Comparison of ENCODE assay signal across 22 mouse cellular contexts in the genomic region with DNA sequence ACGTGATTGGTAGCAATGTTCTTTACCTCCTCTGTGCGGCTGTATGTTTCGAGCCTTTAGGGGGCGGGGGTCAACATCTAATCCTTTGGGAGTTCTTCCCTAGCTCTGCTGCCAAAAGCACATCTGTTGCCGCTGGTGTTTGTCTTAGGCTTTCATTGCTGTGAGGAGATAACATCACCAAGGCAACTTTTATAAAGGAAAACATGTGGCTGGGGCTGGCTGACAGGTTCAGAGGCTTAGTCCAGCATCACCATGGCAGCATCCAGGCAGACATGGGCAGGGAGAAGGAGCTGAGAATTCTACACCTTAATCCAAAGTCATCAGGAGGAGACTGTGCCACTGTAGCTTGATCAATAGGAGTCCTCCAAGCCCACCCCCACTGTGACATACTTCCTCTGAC.
DNase-seq lines count a peak whose midpoint lies in the region; ATAC-seq and TF ChIP-seq lines count a peak whose summit lies in the region.
"Had no signal": no experiment of that assay in that cellular context is flagged by ENCODE, and none has a peak within 500 bp of the region (broad histone marks: within the 10 kb centered on the region; RNA-seq: fewer than 3 reads in every experiment).

No protein-coding gene starts in this region.

- DNase-seq in embryo, embryonic 10 days (ENCODE audit: low spot score): peak; percentile 34
- DNase-seq in embryo, embryonic 11 days: no peak
- no peak for DNase-seq in heart, postnatal 0 days (ENCODE audit: low spot score)
- no peak for DNase-seq in heart, adult 8-10 months (ENCODE audit: low spot score)
- no peak for DNase-seq in midbrain, embryonic 11.5 days (ENCODE audit: low spot score, missing footprints)
- no peak for DNase-seq in midbrain, embryonic 14.5 days
- no peak for DNase-seq in cerebellum, postnatal 10 days
- DNase-seq: adrenal gland, adult 8-10 months; adrenal gland, postnatal 36 days; B cell, adult 2 months; cerebellum, adult 2 months; cerebellum, postnatal 14 days; forebrain, postnatal 0 days; gastrocnemius, postnatal 14 days; heart, postnatal 14 days; kidney, adult 2 months had no signal

- TF ChIP-seq CTCF in heart, postnatal 0 days (IDR thresholded peaks at IDR 0.05; ENCODE audit: low read depth): no peak

- no peaks in the 10 kb centered on the region for H3K4me1 ChIP-seq in heart, postnatal 0 days (ENCODE audit: control insufficient read depth, insufficient read depth)
- H3K4me1 ChIP-seq in midbrain, embryonic 11.5 days (ENCODE audit: control insufficient read depth, insufficient read depth, low read length): peaks cover 2% of the 10 kb centered on the region; the same call in 1 of the 2 replicates
- H3K4me1 ChIP-seq in midbrain, embryonic 14.5 days (ENCODE audit: control insufficient read depth, insufficient read depth, low read length): 0 out of 2 replicates have a peak, but pooled peaks cover 6% of the 10 kb centered on the region
- H3K4me1 ChIP-seq: forebrain, embryonic 13.5 days; hindbrain, embryonic 15.5 days had no signal

- no peaks in the 10 kb centered on the region for H3K36me3 ChIP-seq in heart, postnatal 0 days (replicated peaks; ENCODE audit: control insufficient read depth, insufficient read depth, low read length)
- H3K36me3 ChIP-seq in midbrain, embryonic 11.5 days (ENCODE audit: control insufficient read depth, insufficient read depth, low read length): no peaks in the 10 kb centered on the region
- no peaks in the 10 kb centered on the region for H3K36me3 ChIP-seq in midbrain, embryonic 14.5 days (ENCODE audit: control insufficient read depth, insufficient read depth, low read length)
- H3K36me3 ChIP-seq: G1E; heart, embryonic 13.5 days; hindbrain, embryonic 15.5 days had no signal

- no peak overlapping the region for H3K4me3 ChIP-seq in heart, postnatal 0 days (ENCODE audit: low read depth, low read length)
- H3K4me3 ChIP-seq in midbrain, embryonic 11.5 days (ENCODE audit: low read depth, low read length): no peak overlapping the region
- no peak overlapping the region for H3K4me3 ChIP-seq in midbrain, embryonic 14.5 days (replicated peaks; ENCODE audit: low read depth, low read length)
- H3K4me3 ChIP-seq: forebrain, embryonic 13.5 days; heart, embryonic 13.5 days; hindbrain, embryonic 15.5 days had no signal

- no peak overlapping the region for H3K9ac ChIP-seq in heart, postnatal 0 days (replicated peaks; ENCODE audit: low read depth, low read length)
- H3K9ac ChIP-seq in midbrain, embryonic 11.5 days (ENCODE audit: low read length): no peak overlapping the region
- H3K9ac ChIP-seq in midbrain, embryonic 14.5 days (replicated peaks; ENCODE audit: low read length): no peak overlapping the region
- H3K9ac ChIP-seq: forebrain, embryonic 13.5 days; forebrain, postnatal 0 days; heart, embryonic 13.5 days; hindbrain, embryonic 15.5 days had no signal

- no peak for TF ChIP-seq EP300 in heart, postnatal 0 days (IDR thresholded peaks at IDR 0.05; ENCODE audit: low read depth)

- no peak overlapping the region for H3K4me2 ChIP-seq in heart, postnatal 0 days (ENCODE audit: low read depth, low read length)
- H3K4me2 ChIP-seq in midbrain, embryonic 11.5 days: no peak overlapping the region
- H3K4me2 ChIP-seq in midbrain, embryonic 14.5 days (ENCODE audit: low read length): no peak overlapping the region
- H3K4me2 ChIP-seq: forebrain, embryonic 13.5 days; heart, embryonic 13.5 days; hindbrain, embryonic 15.5 days had no signal

- WGBS in heart, postnatal 0 days: 25% methylated on average over 5 of the region's 5 CpGs
- 22% methylated on average over 5 of the region's 5 CpGs for WGBS in midbrain, embryonic 11.5 days
- 21% methylated on average over 5 of the region's 5 CpGs for WGBS in midbrain, embryonic 14.5 days

- no peak overlapping the region for H3K27ac ChIP-seq in heart, postnatal 0 days (ENCODE audit: low read depth)
- H3K27ac ChIP-seq in midbrain, embryonic 11.5 days (ENCODE audit: low read depth, low read length): no peak overlapping the region
- no peak overlapping the region for H3K27ac ChIP-seq in midbrain, embryonic 14.5 days (replicated peaks; ENCODE audit: low read depth, low read length)
- H3K27ac ChIP-seq: forebrain, embryonic 13.5 days; heart, embryonic 13.5 days; hindbrain, embryonic 15.5 days had no signal

- no peaks in the 10 kb centered on the region for H3K27me3 ChIP-seq in heart, postnatal 0 days (ENCODE audit: control insufficient read depth, insufficient read depth, low read length)
- H3K27me3 ChIP-seq in midbrain, embryonic 11.5 days (ENCODE audit: control insufficient read depth, insufficient read depth, low read length): no peaks in the 10 kb centered on the region
- H3K27me3 ChIP-seq in midbrain, embryonic 14.5 days (ENCODE audit: control insufficient read depth, insufficient read depth, low read length): no peaks in the 10 kb centered on the region
- H3K27me3 ChIP-seq: forebrain, embryonic 13.5 days; heart, embryonic 13.5 days; hindbrain, embryonic 15.5 days had no signal

- ATAC-seq in heart, postnatal 0 days (ENCODE audit: insufficient read depth, low read depth): 0 out of 2 replicates have a peak, but pooled peaks have one; percentile 8
- ATAC-seq in midbrain, embryonic 11.5 days (ENCODE audit: low FRiP score): peak; percentile 27; the same call in 1 of the 2 replicates
- ATAC-seq in midbrain, embryonic 14.5 days (ENCODE audit: low FRiP score, low TSS enrichment): no peak
- ATAC-seq: CD4-positive, CD25-positive, alpha-beta regulatory T cell, adult 4 months; forebrain, embryonic 13.5 days; forebrain, postnatal 0 days; intestine, embryonic 16.5 days had no signal

- H3K9me3 ChIP-seq in heart, postnatal 0 days (replicated peaks; ENCODE audit: control insufficient read depth, low read length): no peaks in the 10 kb centered on the region
- no peaks in the 10 kb centered on the region for H3K9me3 ChIP-seq in midbrain, embryonic 11.5 days (ENCODE audit: control insufficient read depth, low read length)
- no peaks in the 10 kb centered on the region for H3K9me3 ChIP-seq in midbrain, embryonic 14.5 days (ENCODE audit: control insufficient read depth, low read length)
- H3K9me3 ChIP-seq: forebrain, embryonic 13.5 days; heart, embryonic 13.5 days; hindbrain, embryonic 15.5 days had no signal
